Mouse (Mus musculus) midbrain, postnatal 0 days (tissue): ENCODE results near the gene Ttc23. TPM values are rescaled to one million over a fixed set of nuclear protein-coding genes. Genes with fewer than 3 reads are reported as not detected.

Experiments used
- ATAC-seq: fragments of 200-750 bp; cut with Nextera tagmentation; 2 replicates; pipeline ENCODE4 v1.8.0; 2017; ENCODE audit warnings: moderate number of reproducible peaks, mild to moderate bottlenecking, moderate TSS enrichment, moderate library complexity; ENCODE audit not compliant: low FRiP score
- DNase-seq: peaks from one replicate; pipeline ENCODE4 v3.0.0-alpha.2; 2015; ENCODE audit warnings: low spot score
- H3K27ac ChIP-seq: fragments of 300-500 bp; sonication (generic); 2 replicates; pipeline ENCODE4 v1.5.1; 2014; ENCODE audit warnings: low read depth, mild to moderate bottlenecking, low read length, mixed read lengths
- H3K27me3 ChIP-seq: fragments of 300-500 bp; sonication (generic); 2 replicates; pipeline ENCODE4 v1.6.1; 2014; ENCODE audit warnings: low read length, control low read depth, mixed read lengths; ENCODE audit not compliant: insufficient read depth
- H3K36me3 ChIP-seq: fragments of 300-500 bp; sonication (generic); 2 replicates; pipeline ENCODE4 v1.6.1; 2014; ENCODE audit warnings: low read length, control low read depth, mixed read lengths; ENCODE audit not compliant: insufficient read depth
- H3K4me1 ChIP-seq: fragments of 300-500 bp; sonication (generic); 2 replicates; pipeline ENCODE4 v1.6.1; 2014; ENCODE audit warnings: mild to moderate bottlenecking, control low read depth, antibody characterized with exemption, low read length, mixed read lengths; ENCODE audit not compliant: insufficient read depth
- H3K4me2 ChIP-seq: fragments of 300-500 bp; sonication (generic); 2 replicates; pipeline ENCODE4 v1.6.1; 2014; ENCODE audit warnings: low read depth, mild to moderate bottlenecking, low read length, mixed read lengths; ENCODE audit not compliant: poor library complexity, severe bottlenecking
- H3K4me3 ChIP-seq: fragments of 300-500 bp; sonication (generic); 2 replicates; pipeline ENCODE4 v1.5.1; 2014; ENCODE audit warnings: low read depth, mild to moderate bottlenecking, low read length, moderate library complexity
- H3K9ac ChIP-seq: fragments of 300-500 bp; sonication (generic); replicated peaks from 2 replicates; pipeline ENCODE4 v1.6.1; 2014; ENCODE audit warnings: mild to moderate bottlenecking, low read length, moderate library complexity, mixed read lengths; ENCODE audit not compliant: poor library complexity, severe bottlenecking
- H3K9me3 ChIP-seq: fragments of 300-500 bp; sonication (generic); 2 replicates; pipeline ENCODE4 v1.6.1; 2016; ENCODE audit warnings: low read length, control low read depth
- CTCF ChIP-seq: IDR thresholded peaks from 2 replicates; pipeline ENCODE4 v1.5.1; 2016; ENCODE audit warnings: antibody characterized with exemption, mild to moderate bottlenecking
- WGBS: fragments of 180-500 bp; shearing (Covaris S2); extraction: QIAGEN DNeasy Blood & Tissue Kit; methylation state at CpG from one replicate; pipeline ENCODE4 v1.1.7; 2014; 5-methylcytosine and 5-hydroxymethylcytosine counted together
- polyA plus RNA-seq: library from polyadenylated mRNA; unstranded; fragments of >200 nt; fragmentation: Nextera tagmentation; extraction: Ambion mirVana; gene quantifications from 2 replicates; pipeline ENCODE4 v1.2.1, GENCODE M21; 2015
- total RNA-seq: library from RNA; depleted of rRNA; stranded (reverse); fragments of >200 nt; gene quantifications from 2 replicates; pipeline ENCODE4 v1.2.3, GENCODE M21; 2014

The Ttc23 gene
- total and polyA plus RNA-seq, 2 experiments from 2014 or later: 4.6 to 5.9 TPM

DNA sequence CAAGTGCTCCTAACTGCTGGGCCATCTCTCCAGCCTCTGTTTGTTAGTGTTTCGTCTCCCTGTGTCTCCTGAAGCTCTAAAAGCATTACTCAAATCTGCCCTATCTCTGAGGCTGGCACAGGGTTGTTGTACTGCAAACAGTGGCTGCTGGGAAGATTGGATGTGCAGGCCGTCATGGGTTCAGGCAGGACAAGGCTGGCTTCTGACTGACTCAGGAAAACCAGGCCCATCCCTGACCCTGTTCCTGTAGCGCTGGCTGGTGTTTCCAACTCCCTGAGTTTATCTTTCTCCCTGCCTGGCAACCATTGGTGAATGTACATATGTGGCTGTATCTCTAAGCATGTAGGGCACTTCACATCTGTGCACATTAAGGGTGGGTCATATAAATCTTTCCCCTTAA, 70.3 kb downstream of the Ttc23 start:
- TF ChIP-seq CTCF: no peak
- H3K4me3 ChIP-seq: no peak overlapping the region
- no peaks in the 10 kb centered on the region for H3K9me3 ChIP-seq
- no peak overlapping the region for H3K27ac ChIP-seq
- no peak overlapping the region for H3K4me2 ChIP-seq
- no peaks in the 10 kb centered on the region for H3K27me3 ChIP-seq
- H3K36me3 ChIP-seq: no peaks in the 10 kb centered on the region
- 96% methylated on average over 3 of the region's 3 CpGs for WGBS
- DNase-seq (no peak), ATAC-seq (no peak)
- H3K9ac ChIP-seq: no peak overlapping the region
- no peaks in the 10 kb centered on the region; the same call in 1 of the 2 replicates for H3K4me1 ChIP-seq

GRCm38 (mm10) chr7:67718804-67719203, 71.6 kb downstream of the Ttc23 start:
- Histone ChIP-seq H3K4me1 (no peaks in the 10 kb centered on the region; the same call in 1 of the 2 replicates), H3K9ac (no peak overlapping the region), H3K36me3 (no peaks in the 10 kb centered on the region), H3K27me3 (no peaks in the 10 kb centered on the region), H3K4me3 (no peak overlapping the region), H3K4me2 (no peak overlapping the region), H3K27ac (no peak overlapping the region), H3K9me3 (no peaks in the 10 kb centered on the region)
- no peak for TF ChIP-seq CTCF
- DNase-seq: no peak
- ATAC-seq: no peak
- WGBS: 69% methylated on average over 8 of the region's 8 CpGs

GRCm38 (mm10) chr7:67722163-67722562, 75.0 kb downstream of the Ttc23 start:
- 45% methylated on average over 2 of the region's 2 CpGs for WGBS
- no peak overlapping the region for H3K4me2 ChIP-seq
- no peaks in the 10 kb centered on the region for H3K27me3 ChIP-seq
- no peaks in the 10 kb centered on the region for H3K36me3 ChIP-seq
- no peaks in the 10 kb centered on the region for H3K9me3 ChIP-seq
- ATAC-seq: no peak
- no peak for TF ChIP-seq CTCF
- no peaks in the 10 kb centered on the region for H3K4me1 ChIP-seq
- H3K9ac ChIP-seq: no peak overlapping the region
- no peak for DNase-seq
- H3K27ac ChIP-seq: no peak overlapping the region
- H3K4me3 ChIP-seq: no peak overlapping the region

DNA sequence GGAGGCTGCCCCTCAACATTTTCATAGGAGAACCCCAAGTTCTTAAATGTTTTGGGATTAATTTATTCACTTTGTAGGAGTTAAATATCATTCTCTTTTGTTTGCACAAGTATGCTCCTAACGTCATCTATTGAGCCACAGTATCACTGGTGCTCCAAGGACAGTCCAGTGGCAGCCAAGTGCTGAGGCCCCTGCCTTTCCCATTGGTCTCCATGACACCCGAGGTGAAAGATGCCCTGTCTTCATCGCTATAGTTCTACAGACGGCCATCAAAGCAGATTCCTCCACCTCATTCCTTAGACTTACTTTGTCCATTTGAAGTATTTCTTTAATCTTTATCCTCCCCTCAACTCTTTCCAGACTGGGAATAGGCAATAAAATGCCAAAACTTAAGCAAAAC, 77.3 kb downstream of the Ttc23 start:
- no peak for TF ChIP-seq CTCF
- no peaks in the 10 kb centered on the region for H3K9me3 ChIP-seq
- ATAC-seq (no peak), DNase-seq (no peak)
- no peaks in the 10 kb centered on the region for H3K27me3 ChIP-seq
- 75% methylated on average over 4 of the region's 4 CpGs for WGBS
- H3K9ac ChIP-seq: no peak overlapping the region
- H3K4me3 ChIP-seq: no peak overlapping the region
- H3K4me2 ChIP-seq: no peak overlapping the region
- H3K36me3 ChIP-seq: no peaks in the 10 kb centered on the region
- no peaks in the 10 kb centered on the region for H3K4me1 ChIP-seq
- no peak overlapping the region for H3K27ac ChIP-seq

DNA sequence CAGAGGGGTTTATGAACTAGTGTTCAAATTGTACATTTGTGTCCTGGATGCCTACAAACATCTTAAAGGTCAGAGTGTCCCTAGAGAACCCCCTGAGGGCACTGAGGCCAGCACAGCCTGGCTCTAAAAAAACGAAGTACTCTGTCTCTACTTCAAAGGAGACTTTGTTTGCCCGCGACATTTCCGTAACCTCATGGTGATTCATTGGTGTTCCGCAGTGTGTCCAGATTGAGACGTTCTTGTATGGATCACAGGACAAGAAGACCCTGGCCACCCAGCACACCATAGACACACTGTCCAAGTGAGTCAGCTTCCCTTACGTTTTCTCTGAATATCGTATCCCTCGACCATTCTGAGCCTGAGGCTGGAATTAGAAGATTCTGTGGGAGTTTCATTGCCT, 77.8 kb downstream of the Ttc23 start:
- Histone ChIP-seq H3K9ac (no peak overlapping the region), H3K4me3 (no peak overlapping the region), H3K4me1 (no peaks in the 10 kb centered on the region), H3K27ac (no peak overlapping the region), H3K4me2 (no peak overlapping the region), H3K36me3 (no peaks in the 10 kb centered on the region), H3K27me3 (no peaks in the 10 kb centered on the region), H3K9me3 (no peaks in the 10 kb centered on the region)
- DNase-seq (no peak), ATAC-seq (no peak)
- WGBS: 61% methylated on average over 9 of the region's 9 CpGs
- no peak for TF ChIP-seq CTCF

- no peak for TF ChIP-seq CTCF
- no peaks in the 10 kb centered on the region for H3K27me3 ChIP-seq
- no peaks in the 10 kb centered on the region for H3K36me3 ChIP-seq
Observed at GRCm38 (mm10) chr7:67728203-67728602, 81.0 kb downstream of the Ttc23 start.

More at GRCm38 (mm10) chr7:67728203-67728602, 81.0 kb downstream of the Ttc23 start:
- Histone ChIP-seq H3K4me2 (no peak overlapping the region), H3K27ac (no peak overlapping the region), H3K9me3 (no peaks in the 10 kb centered on the region), H3K4me1 (0 out of 2 replicates have a peak, but pooled peaks cover 3% of the 10 kb centered on the region), H3K4me3 (no peak overlapping the region), H3K9ac (no peak overlapping the region)
- ATAC-seq (no peak), DNase-seq (no peak)
- 87% methylated on average over 4 of the region's 4 CpGs for WGBS
